Mouse (Mus musculus): ENCODE results near the gene Tmem214. TPM values are rescaled to one million over a fixed set of nuclear protein-coding genes. Genes with fewer than 3 reads are reported as not detected.

Tmem214 gene
- polyA plus RNA-seq, 1 experiment from 2014 or later = 49.3 TPM

DNA sequence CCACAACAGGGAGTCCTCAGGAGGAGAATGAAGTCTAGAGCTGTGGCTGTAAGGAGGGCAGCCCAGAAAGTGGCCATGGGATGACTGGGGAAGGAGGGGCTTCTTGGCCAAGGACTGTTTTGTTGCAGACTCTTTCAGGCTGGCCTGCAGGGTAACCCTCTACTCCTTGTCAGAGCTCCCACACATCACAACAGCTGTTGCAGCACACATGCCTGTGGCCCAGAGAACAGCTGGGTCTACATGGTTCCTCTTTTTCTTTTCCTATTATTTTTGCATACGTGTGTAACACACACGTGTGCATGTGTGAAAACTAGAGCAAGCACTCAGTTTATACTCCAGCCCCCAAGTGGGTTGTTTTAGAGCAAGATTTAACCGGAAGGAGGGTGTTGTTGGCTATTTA is 941 bp upstream of the Tmem214 start:
- Histone ChIP-seq H3K9me3 (ENCODE audit: control insufficient read depth, low read length) (no peaks in the 10 kb centered on the region), H3K27ac (replicated peaks; ENCODE audit: low read depth, low read length) (no peak overlapping the region), H3K27me3 (ENCODE audit: control insufficient read depth, insufficient read depth, low read length) (no peaks in the 10 kb centered on the region), H3K4me3 (ENCODE audit: low read depth, low read length) (no peak overlapping the region), H3K4me2 (ENCODE audit: low read depth, severe bottlenecking) (no peak overlapping the region), H3K9ac (ENCODE audit: low read length) (no peak overlapping the region), H3K4me1 (ENCODE audit: control insufficient read depth, insufficient read depth, low read length) (peaks cover 5% of the 10 kb centered on the region; the same call in 1 of the 2 replicates), H3K36me3 (ENCODE audit: control insufficient read depth, insufficient read depth, low read length) (peaks cover 3% of the 10 kb centered on the region; the same call in 1 of the 2 replicates)
- ATAC-seq (ENCODE audit: insufficient number of reproducible peaks, low FRiP score, low TSS enrichment, low read depth) (no peak), DNase-seq (ENCODE audit: low spot score) (no peak)
- 92% methylated on average over 3 of the region's 3 CpGs for WGBS

- WGBS = 9% methylated on average over 9 of the region's 9 CpGs
- H3K36me3 ChIP-seq (ENCODE audit: control insufficient read depth, insufficient read depth, low read length) = peaks cover 23% of the 10 kb centered on the region; the same call in 1 of the 2 replicates
Measured at GRCm38 (mm10) chr5:30868981-30869380, 1.2 kb downstream of the Tmem214 start.

DNA sequence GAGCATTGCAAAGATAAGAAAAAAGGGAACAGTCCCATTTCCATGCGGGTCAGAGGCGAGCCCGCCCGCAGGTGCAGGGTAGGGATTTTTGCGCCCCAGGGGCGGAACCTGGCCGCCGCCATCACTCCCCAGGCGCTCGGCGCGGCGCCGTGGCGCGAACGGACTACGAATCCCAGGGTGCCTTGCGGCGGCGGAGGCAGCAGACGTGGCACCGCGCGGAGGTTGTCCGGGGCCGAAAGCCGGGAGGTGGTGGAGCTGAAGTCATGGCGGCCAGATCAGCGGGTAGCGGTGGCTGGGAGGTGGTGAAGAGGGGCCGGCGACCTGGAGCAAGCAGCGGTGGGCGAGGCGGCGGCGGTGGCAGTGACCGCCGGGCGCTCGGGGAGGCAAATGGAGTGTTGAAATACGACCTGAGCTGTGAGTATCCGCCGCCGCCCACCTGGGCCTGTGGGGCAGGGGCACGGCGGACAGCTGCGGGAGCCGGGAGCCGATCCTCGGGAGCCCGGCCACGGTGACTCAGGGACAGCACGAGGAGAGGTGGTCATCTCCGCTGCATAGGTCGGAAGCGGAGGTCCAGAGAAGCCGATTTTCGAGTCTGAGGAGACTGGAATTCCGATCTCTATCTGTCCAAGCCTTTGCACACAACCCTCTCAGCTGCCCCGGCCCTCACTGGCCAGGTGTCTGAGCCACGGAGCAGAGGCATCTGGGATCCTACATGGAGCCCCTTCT is 1.8 kb downstream of the Tmem214 start:
- WGBS = under 1% methylated on average over 63 of the region's 63 CpGs
- Histone ChIP-seq H3K27me3 (ENCODE audit: control insufficient read depth, insufficient read depth, low read length) (no peaks in the 10 kb centered on the region), H3K4me3 (ENCODE audit: low read depth, low read length) (peak overlapping the region; percentile 84), H3K4me2 (ENCODE audit: low read depth, severe bottlenecking) (peak overlapping the region; percentile 72), H3K4me1 (ENCODE audit: control insufficient read depth, insufficient read depth, low read length) (peaks cover 5% of the 10 kb centered on the region; the same call in 1 of the 2 replicates), H3K36me3 (ENCODE audit: control insufficient read depth, insufficient read depth, low read length) (peaks cover 29% of the 10 kb centered on the region), H3K9me3 (ENCODE audit: control insufficient read depth, low read length) (no peaks in the 10 kb centered on the region), H3K9ac (ENCODE audit: low read length) (peak overlapping the region; percentile 90), H3K27ac (replicated peaks; ENCODE audit: low read depth, low read length) (no peak overlapping the region)
- ATAC-seq (ENCODE audit: insufficient number of reproducible peaks, low FRiP score, low TSS enrichment, low read depth) (peak; percentile 91), DNase-seq (ENCODE audit: low spot score) (peak; percentile 95)

More at GRCm38 (mm10) chr5:30868981-30869380, 1.2 kb downstream of the Tmem214 start:
- H3K4me3 ChIP-seq (ENCODE audit: low read depth, low read length) = peak overlapping the region; percentile 84
- ATAC-seq (ENCODE audit: insufficient number of reproducible peaks, low FRiP score, low TSS enrichment, low read depth) (no peak), DNase-seq (ENCODE audit: low spot score) (peak; percentile 69)
- peak overlapping the region; percentile 72 for H3K4me2 ChIP-seq (ENCODE audit: low read depth, severe bottlenecking)
- H3K27ac ChIP-seq (replicated peaks; ENCODE audit: low read depth, low read length) = 0 out of 2 replicates have a peak overlapping the region, but pooled peaks have one; percentile 36
- H3K4me1 ChIP-seq (ENCODE audit: control insufficient read depth, insufficient read depth, low read length) = peaks cover 5% of the 10 kb centered on the region; the same call in 1 of the 2 replicates
- H3K27me3 ChIP-seq (ENCODE audit: control insufficient read depth, insufficient read depth, low read length) = no peaks in the 10 kb centered on the region
- H3K9ac ChIP-seq (ENCODE audit: low read length) = peak overlapping the region; percentile 90
- no peaks in the 10 kb centered on the region for H3K9me3 ChIP-seq (ENCODE audit: control insufficient read depth, low read length)

DNA sequence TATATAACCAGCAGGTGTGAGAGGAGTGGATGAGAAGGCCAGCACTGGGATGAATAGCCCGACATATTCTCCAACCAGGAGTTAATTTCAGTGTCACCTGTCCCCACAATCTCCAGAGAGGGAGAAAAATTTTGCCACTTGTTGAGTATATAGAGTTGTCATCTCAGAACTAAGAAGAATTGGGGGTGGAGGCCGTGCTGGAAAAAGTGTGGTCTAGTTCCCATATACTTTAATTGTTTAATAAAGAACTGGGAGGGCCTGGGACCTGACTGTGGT is 2.3 kb downstream of the Tmem214 start:
- no peak for ATAC-seq (ENCODE audit: insufficient number of reproducible peaks, low FRiP score, low TSS enrichment, low read depth)
- Histone ChIP-seq H3K4me3 (ENCODE audit: low read depth, low read length) (peak overlapping the region; percentile 84), H3K27me3 (ENCODE audit: control insufficient read depth, insufficient read depth, low read length) (no peaks in the 10 kb centered on the region), H3K4me1 (ENCODE audit: control insufficient read depth, insufficient read depth, low read length) (peaks cover 5% of the 10 kb centered on the region; the same call in 1 of the 2 replicates), H3K27ac (replicated peaks; ENCODE audit: low read depth, low read length) (no peak overlapping the region), H3K9me3 (ENCODE audit: control insufficient read depth, low read length) (no peaks in the 10 kb centered on the region), H3K4me2 (ENCODE audit: low read depth, severe bottlenecking) (peak overlapping the region; percentile 72), H3K36me3 (ENCODE audit: control insufficient read depth, insufficient read depth, low read length) (peaks cover 32% of the 10 kb centered on the region), H3K9ac (ENCODE audit: low read length) (peak overlapping the region; percentile 90)
- DNase-seq (ENCODE audit: low spot score) = no peak
- 22% methylated on average over 2 of the region's 2 CpGs for WGBS

DNA sequence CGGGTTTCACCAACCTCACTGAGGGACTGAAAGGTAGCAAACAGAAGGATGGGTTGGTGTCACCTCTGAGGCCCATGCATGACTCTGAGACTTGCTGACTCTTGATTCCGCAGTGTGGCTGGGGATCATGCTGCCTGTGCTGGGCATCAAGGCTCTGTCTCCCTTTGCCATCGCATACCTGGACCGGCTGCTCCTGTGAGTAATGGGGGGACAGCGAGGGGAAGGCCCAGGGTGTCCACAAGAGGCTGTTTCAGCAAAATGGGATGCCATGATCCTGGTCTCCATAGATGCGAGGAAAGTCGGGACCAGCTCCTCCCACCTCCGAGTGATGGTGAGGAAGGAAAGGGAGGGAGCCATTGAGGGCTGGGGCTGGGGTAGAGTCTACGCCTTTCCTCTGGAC is 4.8 kb downstream of the Tmem214 start:
- Histone ChIP-seq H3K27me3 (ENCODE audit: control insufficient read depth, insufficient read depth, low read length) (no peaks in the 10 kb centered on the region), H3K9ac (ENCODE audit: low read length) (no peak overlapping the region), H3K9me3 (ENCODE audit: control insufficient read depth, low read length) (no peaks in the 10 kb centered on the region), H3K36me3 (ENCODE audit: control insufficient read depth, insufficient read depth, low read length) (peaks cover 51% of the 10 kb centered on the region), H3K4me2 (ENCODE audit: low read depth, severe bottlenecking) (no peak overlapping the region), H3K4me3 (ENCODE audit: low read depth, low read length) (no peak overlapping the region), H3K4me1 (ENCODE audit: control insufficient read depth, insufficient read depth, low read length) (peaks cover 5% of the 10 kb centered on the region; the same call in 1 of the 2 replicates), H3K27ac (replicated peaks; ENCODE audit: low read depth, low read length) (no peak overlapping the region)
- no peak for DNase-seq (ENCODE audit: low spot score)
- no peak for ATAC-seq (ENCODE audit: insufficient number of reproducible peaks, low FRiP score, low TSS enrichment, low read depth)
- WGBS = 96% methylated on average over 9 of the region's 9 CpGs

DNA sequence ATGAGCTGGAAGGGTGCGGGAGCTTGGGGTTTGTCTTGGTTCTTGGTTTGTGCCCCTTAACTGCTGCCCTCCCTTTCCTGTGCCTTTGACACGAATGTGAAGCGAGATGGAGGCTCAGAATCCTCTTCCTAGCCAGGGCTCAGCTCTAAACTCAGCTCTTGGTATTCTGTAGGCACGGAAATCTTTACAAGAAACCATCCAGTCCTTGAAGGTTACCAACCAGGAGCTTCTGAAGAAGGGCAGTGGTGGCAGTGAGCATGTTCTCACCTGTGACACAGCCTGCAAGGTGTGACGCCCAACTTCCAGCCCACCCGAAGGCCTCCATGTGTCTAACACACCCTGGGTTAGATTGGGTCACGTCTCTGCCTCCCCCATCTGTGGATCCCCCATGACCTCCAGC is 6.6 kb downstream of the Tmem214 start:
- no peak for DNase-seq (ENCODE audit: low spot score)
- H3K36me3 ChIP-seq (ENCODE audit: control insufficient read depth, insufficient read depth, low read length) = peaks cover 53% of the 10 kb centered on the region
- no peak overlapping the region for H3K9ac ChIP-seq (ENCODE audit: low read length)
- H3K4me2 ChIP-seq (ENCODE audit: low read depth, severe bottlenecking) = no peak overlapping the region
- H3K9me3 ChIP-seq (ENCODE audit: control insufficient read depth, low read length) = no peaks in the 10 kb centered on the region
- no peak for ATAC-seq (ENCODE audit: insufficient number of reproducible peaks, low FRiP score, low TSS enrichment, low read depth)
- H3K4me3 ChIP-seq (ENCODE audit: low read depth, low read length) = no peak overlapping the region
- H3K27ac ChIP-seq (replicated peaks; ENCODE audit: low read depth, low read length) = no peak overlapping the region
- H3K4me1 ChIP-seq (ENCODE audit: control insufficient read depth, insufficient read depth, low read length) = peaks cover 10% of the 10 kb centered on the region; the same call in 1 of the 2 replicates
- H3K27me3 ChIP-seq (ENCODE audit: control insufficient read depth, insufficient read depth, low read length) = no peaks in the 10 kb centered on the region
- 91% methylated on average over 7 of the region's 7 CpGs for WGBS

GRCm38 (mm10) chr5:30878616-30879015 is 10.8 kb downstream of the Tmem214 start:
- H3K4me3 ChIP-seq (ENCODE audit: low read depth, low read length) = no peak overlapping the region
- no peaks in the 10 kb centered on the region for H3K27me3 ChIP-seq (ENCODE audit: control insufficient read depth, insufficient read depth, low read length)
- DNase-seq (ENCODE audit: low spot score) (peak; percentile 51), ATAC-seq (ENCODE audit: insufficient number of reproducible peaks, low FRiP score, low TSS enrichment, low read depth) (0 out of 2 replicates have a peak, but pooled peaks have one; percentile 52)
- no peaks in the 10 kb centered on the region for H3K9me3 ChIP-seq (ENCODE audit: control insufficient read depth, low read length)
- H3K9ac ChIP-seq (ENCODE audit: low read length) = no peak overlapping the region
- no peak overlapping the region for H3K4me2 ChIP-seq (ENCODE audit: low read depth, severe bottlenecking)
- 0 out of 2 replicates have a peak, but pooled peaks cover 5% of the 10 kb centered on the region for H3K4me1 ChIP-seq (ENCODE audit: control insufficient read depth, insufficient read depth, low read length)
- H3K36me3 ChIP-seq (ENCODE audit: control insufficient read depth, insufficient read depth, low read length) = peaks cover 34% of the 10 kb centered on the region
- 15% methylated on average over 6 of the region's 6 CpGs for WGBS
- no peak overlapping the region for H3K27ac ChIP-seq (replicated peaks; ENCODE audit: low read depth, low read length)

DNA sequence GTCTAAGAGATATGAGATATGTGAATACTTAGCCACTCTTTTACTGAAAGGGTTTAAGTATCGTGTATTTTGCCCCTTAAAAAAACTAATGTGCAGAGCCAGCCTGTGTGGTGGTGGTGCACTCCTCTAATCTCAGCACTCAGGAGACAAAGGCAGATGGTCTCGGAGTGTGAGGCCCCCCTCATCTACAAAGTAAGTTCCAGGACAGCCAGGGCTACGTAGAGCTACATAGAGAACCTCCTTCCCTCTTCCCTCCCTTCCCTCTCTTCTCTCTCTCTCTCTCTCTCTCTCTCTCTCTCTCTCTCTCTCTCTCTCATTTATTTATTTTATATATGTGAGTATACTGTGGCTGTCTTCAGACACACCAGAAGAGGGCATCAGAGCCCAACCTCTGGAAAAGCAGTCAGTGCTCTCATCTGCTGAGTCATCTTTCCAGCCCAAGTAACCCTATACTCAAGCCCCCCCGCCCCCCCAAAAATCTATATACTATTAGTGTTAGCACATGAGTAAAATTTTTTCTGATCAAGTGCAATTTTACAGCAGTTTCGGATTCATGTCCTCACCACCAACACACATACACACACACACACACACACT is 11.6 kb downstream of the Tmem214 start:
- DNase-seq (ENCODE audit: low spot score) (no peak), ATAC-seq (ENCODE audit: insufficient number of reproducible peaks, low FRiP score, low TSS enrichment, low read depth) (no peak)
- 0 out of 2 replicates have a peak, but pooled peaks cover 5% of the 10 kb centered on the region for H3K4me1 ChIP-seq (ENCODE audit: control insufficient read depth, insufficient read depth, low read length)
- H3K36me3 ChIP-seq (ENCODE audit: control insufficient read depth, insufficient read depth, low read length) = peaks cover 25% of the 10 kb centered on the region
- WGBS = 85% methylated on average over 5 of the region's 5 CpGs
- H3K4me3 ChIP-seq (ENCODE audit: low read depth, low read length) = no peak overlapping the region
- no peak overlapping the region for H3K27ac ChIP-seq (replicated peaks; ENCODE audit: low read depth, low read length)
- no peaks in the 10 kb centered on the region for H3K27me3 ChIP-seq (ENCODE audit: control insufficient read depth, insufficient read depth, low read length)
- H3K4me2 ChIP-seq (ENCODE audit: low read depth, severe bottlenecking) = no peak overlapping the region
- no peaks in the 10 kb centered on the region for H3K9me3 ChIP-seq (ENCODE audit: control insufficient read depth, low read length)
- no peak overlapping the region for H3K9ac ChIP-seq (ENCODE audit: low read length)

All from limb, embryonic 11.5 days (tissue).